Mouse (Mus musculus) kidney, postnatal 0 days (tissue): Measurements from ENCODE around the gene Bcl2l14. TPM values are rescaled to one million over a fixed set of nuclear protein-coding genes. Genes with fewer than 3 reads are reported as not detected.

Experiments used
- ATAC-seq: fragments of 200-750 bp; cut with Nextera tagmentation; replicated peaks from 2 replicates; pipeline ENCODE4 v1.8.0; 2017; ENCODE audit warnings: low read depth, moderate number of reproducible peaks, moderate TSS enrichment, moderate library complexity; ENCODE audit not compliant: low FRiP score
- DNase-seq: peaks from one replicate; pipeline ENCODE4 v3.0.0-alpha.2; 2016; ENCODE audit warnings: low spot score
- H3K27ac ChIP-seq: fragments of 300-500 bp; sonication (generic); 2 replicates; pipeline ENCODE4 v1.5.1; 2014; ENCODE audit warnings: mild to moderate bottlenecking
- H3K27me3 ChIP-seq: fragments of 300-500 bp; sonication (generic); 2 replicates; pipeline ENCODE4 v1.6.1; 2014; ENCODE audit warnings: low read length, mixed read lengths; ENCODE audit not compliant: insufficient read depth
- H3K36me3 ChIP-seq: fragments of 300-500 bp; sonication (generic); 2 replicates; pipeline ENCODE4 v1.6.1; 2014; ENCODE audit warnings: low read length, mixed read lengths; ENCODE audit not compliant: insufficient read depth
- H3K4me1 ChIP-seq: fragments of 300-500 bp; sonication (generic); replicated peaks from 2 replicates; pipeline ENCODE4 v1.6.1; 2014; ENCODE audit warnings: antibody characterized with exemption, low read length, mixed read lengths; ENCODE audit not compliant: insufficient read depth
- H3K4me2 ChIP-seq: fragments of 300-500 bp; sonication (generic); 2 replicates; pipeline ENCODE4 v1.6.1; 2014; ENCODE audit warnings: mild to moderate bottlenecking, low read length, moderate library complexity, mixed read lengths
- H3K4me3 ChIP-seq: fragments of 300-500 bp; sonication (generic); replicated peaks from 2 replicates; pipeline ENCODE4 v1.5.1; 2014; ENCODE audit warnings: low read depth, low read length
- H3K9ac ChIP-seq: fragments of 300-500 bp; sonication (generic); 2 replicates; pipeline ENCODE4 v1.6.1; 2014; ENCODE audit warnings: low read depth, low read length
- H3K9me3 ChIP-seq: fragments of 300-500 bp; sonication (generic); replicated peaks from 2 replicates; pipeline ENCODE4 v1.6.1; 2016; ENCODE audit warnings: low read length, inconsistent platforms, mixed read lengths
- CTCF ChIP-seq: IDR thresholded peaks from 2 replicates; pipeline ENCODE4 v1.5.1; 2016; ENCODE audit warnings: antibody characterized with exemption, low read depth, mild to moderate bottlenecking, moderate library complexity
- WGBS: fragments of 180-500 bp; shearing (Covaris S2); extraction: QIAGEN DNeasy Blood & Tissue Kit; methylation state at CpG from one replicate; pipeline ENCODE4 v1.1.7; 2014; 5-methylcytosine and 5-hydroxymethylcytosine counted together
- polyA plus RNA-seq: library from polyadenylated mRNA; unstranded; fragments of >200 nt; fragmentation: Nextera tagmentation; extraction: Ambion mirVana; gene quantifications from 2 replicates; pipeline ENCODE4 v1.2.1, GENCODE M21; 2015

Bcl2l14 gene
- polyA plus RNA-seq, 1 experiment from 2014 or later: 10.2 TPM

DNA sequence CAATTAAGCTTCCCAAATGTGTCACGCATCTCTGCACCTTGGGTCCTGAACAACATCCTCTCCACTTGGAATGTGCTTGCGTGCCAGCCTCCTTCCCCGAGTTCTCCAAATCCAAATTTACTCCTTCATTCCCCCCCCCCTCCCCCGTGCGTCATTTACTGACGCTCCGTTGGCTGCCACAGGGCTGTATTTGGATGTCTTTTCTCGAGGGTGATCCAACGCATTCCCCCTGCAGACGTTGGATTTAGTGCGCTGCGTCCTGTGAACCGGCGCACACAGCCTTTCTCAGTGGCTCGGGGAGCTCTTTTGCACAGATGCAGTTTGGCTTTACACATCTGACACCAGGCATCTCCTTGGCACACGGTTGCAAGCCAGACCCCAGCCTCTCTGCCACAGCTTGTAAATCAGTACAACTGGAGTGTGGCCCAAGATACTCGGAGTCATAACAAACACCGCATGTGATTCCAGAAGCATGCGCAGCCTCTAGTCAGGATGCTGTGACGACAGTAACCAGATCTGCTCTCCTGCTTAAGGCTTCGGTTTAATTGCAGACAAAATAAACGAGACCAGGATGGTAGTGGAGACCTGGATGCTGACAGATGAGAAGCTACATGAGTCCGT, 43.4 kb downstream of the Bcl2l14 start:
- H3K9me3 ChIP-seq: no peaks in the 10 kb centered on the region
- H3K9ac ChIP-seq: peak overlapping the region; percentile 32; the same call in 1 of the 2 replicates
- peak overlapping the region; percentile 21 for H3K4me3 ChIP-seq
- peak; percentile 31 for ATAC-seq
- no peaks in the 10 kb centered on the region for H3K27me3 ChIP-seq
- WGBS: 7% methylated on average over 23 of the region's 23 CpGs
- DNase-seq: peak; percentile 78
- no peak for TF ChIP-seq CTCF
- H3K27ac ChIP-seq: no peak overlapping the region
- peak overlapping the region; percentile 55 for H3K4me2 ChIP-seq
- no peaks in the 10 kb centered on the region for H3K36me3 ChIP-seq
- peaks cover 8% of the 10 kb centered on the region for H3K4me1 ChIP-seq

DNA sequence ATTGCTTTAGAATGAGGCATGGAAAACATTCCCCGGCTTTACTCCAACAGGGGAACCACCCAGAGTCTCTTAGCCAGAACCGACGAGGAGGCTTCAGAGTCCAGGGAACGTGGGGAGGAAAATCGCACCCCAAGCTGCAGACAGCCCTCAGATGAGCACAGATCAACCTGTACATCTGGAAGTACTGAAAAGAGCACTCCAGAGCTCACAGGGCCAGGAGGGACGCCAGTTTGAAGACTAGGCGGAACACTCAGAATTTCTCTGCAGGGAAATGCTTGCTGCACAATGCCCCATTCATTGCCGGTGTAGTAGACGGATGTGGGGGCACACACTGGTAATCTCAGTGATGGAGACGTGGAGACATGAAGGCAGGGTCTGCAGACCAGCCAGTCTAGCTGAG, 43.9 kb downstream of the Bcl2l14 start:
- no peak overlapping the region for H3K9ac ChIP-seq
- 19% methylated on average over 10 of the region's 10 CpGs for WGBS
- DNase-seq: no peak

DNA sequence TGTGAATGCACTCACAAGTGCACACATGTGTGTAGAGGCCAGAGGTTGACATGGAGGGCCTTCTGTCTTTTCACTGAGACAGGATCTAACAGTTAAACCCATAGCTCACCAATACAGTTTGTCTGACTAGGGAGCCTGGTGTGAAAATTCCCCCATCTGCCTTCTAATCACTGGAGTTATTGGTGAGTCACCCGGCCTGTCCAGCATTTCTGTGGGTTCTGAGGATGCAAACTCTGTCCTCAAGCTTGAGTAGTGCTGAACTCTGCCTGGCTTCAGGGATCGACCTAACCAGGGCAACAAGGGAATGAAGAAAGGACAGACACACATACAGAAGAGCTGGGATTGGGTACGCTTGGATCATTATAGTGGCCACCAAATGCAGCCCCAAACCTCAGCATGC, 45.6 kb downstream of the Bcl2l14 start:
- H3K9ac ChIP-seq: no peak overlapping the region
- no peak overlapping the region for H3K27ac ChIP-seq
- no peak overlapping the region for H3K4me3 ChIP-seq
- no peak overlapping the region for H3K4me2 ChIP-seq
- TF ChIP-seq CTCF: no peak
- H3K27me3 ChIP-seq: no peaks in the 10 kb centered on the region
- DNase-seq (no peak), ATAC-seq (no peak)
- 0 out of 2 replicates have a peak, but pooled peaks cover 9% of the 10 kb centered on the region for H3K36me3 ChIP-seq
- WGBS: 91% methylated on average over 3 of the region's 3 CpGs
- no peaks in the 10 kb centered on the region for H3K9me3 ChIP-seq
- peaks cover 8% of the 10 kb centered on the region for H3K4me1 ChIP-seq

More for the DNA sequence above, 43.9 kb downstream of the Bcl2l14 start:
- Histone ChIP-seq H3K4me2 (peak overlapping the region; percentile 55), H3K4me1 (peaks cover 8% of the 10 kb centered on the region), H3K27ac (no peak overlapping the region), H3K9me3 (no peaks in the 10 kb centered on the region), H3K27me3 (no peaks in the 10 kb centered on the region), H3K36me3 (0 out of 2 replicates have a peak, but pooled peaks cover 3% of the 10 kb centered on the region), H3K4me3 (0 out of 2 replicates have a peak overlapping the region, but pooled peaks have one; percentile 21)
- ATAC-seq: no peak
- no peak for TF ChIP-seq CTCF

DNA sequence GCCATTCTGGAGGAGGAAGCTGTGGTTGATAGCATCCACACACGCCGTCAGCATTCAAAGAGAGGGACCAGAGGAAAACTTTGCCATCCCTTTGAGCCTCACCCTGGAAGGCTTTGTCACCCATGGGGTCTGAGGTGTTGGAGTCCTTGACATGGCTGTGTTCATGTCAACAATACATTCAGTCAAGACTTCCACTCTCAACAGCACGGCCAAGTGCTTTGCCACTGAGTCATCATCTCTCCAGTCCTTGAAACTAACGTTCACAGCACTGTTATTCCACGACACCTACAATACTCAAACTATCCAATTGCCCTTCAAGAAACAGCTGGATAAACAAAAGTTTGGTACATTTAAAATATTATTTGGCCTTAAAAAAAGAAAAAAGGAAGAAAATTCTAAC, 46.1 kb downstream of the Bcl2l14 start:
- H3K27ac ChIP-seq: no peak overlapping the region
- no peak overlapping the region for H3K4me2 ChIP-seq
- H3K4me3 ChIP-seq: no peak overlapping the region
- WGBS: 67% methylated on average over 5 of the region's 5 CpGs
- DNase-seq (no peak), ATAC-seq (no peak)
- TF ChIP-seq CTCF: no peak
- peaks cover 8% of the 10 kb centered on the region for H3K4me1 ChIP-seq
- no peaks in the 10 kb centered on the region for H3K27me3 ChIP-seq
- H3K9me3 ChIP-seq: no peaks in the 10 kb centered on the region
- no peak overlapping the region for H3K9ac ChIP-seq
- H3K36me3 ChIP-seq: 0 out of 2 replicates have a peak, but pooled peaks cover 9% of the 10 kb centered on the region

DNA sequence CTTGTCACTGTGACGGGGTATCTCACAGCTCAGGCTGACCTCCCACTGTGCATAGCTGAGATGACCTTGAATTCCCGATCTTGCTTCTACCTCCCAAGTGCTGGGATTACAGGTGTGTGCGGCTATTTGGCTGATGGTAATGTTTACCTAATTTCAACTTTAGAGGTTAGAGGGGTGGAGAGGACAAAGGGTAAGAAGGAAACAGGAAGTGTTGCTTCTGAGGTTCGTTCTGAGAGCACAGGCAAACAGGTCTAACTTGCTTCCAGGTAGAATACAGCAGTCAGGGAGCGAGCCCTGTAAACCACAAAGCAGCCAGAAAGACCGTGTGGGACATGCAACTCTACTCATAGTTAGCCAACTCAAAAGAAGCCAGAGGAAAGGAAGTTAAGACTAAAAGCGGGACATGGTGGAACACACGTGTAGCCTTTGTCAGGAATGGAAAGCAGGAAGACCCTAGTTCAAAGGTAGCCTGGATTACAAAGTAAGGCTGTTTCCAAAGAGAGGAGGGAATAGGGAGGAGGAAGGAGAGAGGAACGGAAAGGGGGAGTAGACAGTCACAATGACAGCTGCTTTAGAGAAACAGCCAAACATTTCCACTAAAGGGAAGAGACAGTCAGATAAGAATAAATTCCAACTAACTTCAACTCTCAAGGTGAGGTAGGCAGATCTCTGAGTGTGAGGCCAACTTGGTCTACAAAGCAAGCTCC, 47.2 kb downstream of the Bcl2l14 start:
- H3K36me3 ChIP-seq: 0 out of 2 replicates have a peak, but pooled peaks cover 9% of the 10 kb centered on the region
- WGBS: 39% methylated on average over 9 of the region's 9 CpGs
- peak; percentile 46 for DNase-seq
- H3K27ac ChIP-seq: peak overlapping the region; percentile 70
- no peak overlapping the region for H3K9ac ChIP-seq
- H3K4me1 ChIP-seq: peaks cover 8% of the 10 kb centered on the region
- peak; percentile 78 for ATAC-seq
- H3K27me3 ChIP-seq: no peaks in the 10 kb centered on the region
- H3K4me3 ChIP-seq: no peak overlapping the region
- H3K4me2 ChIP-seq: no peak overlapping the region
- H3K9me3 ChIP-seq: no peaks in the 10 kb centered on the region
- TF ChIP-seq CTCF: no peak

DNA sequence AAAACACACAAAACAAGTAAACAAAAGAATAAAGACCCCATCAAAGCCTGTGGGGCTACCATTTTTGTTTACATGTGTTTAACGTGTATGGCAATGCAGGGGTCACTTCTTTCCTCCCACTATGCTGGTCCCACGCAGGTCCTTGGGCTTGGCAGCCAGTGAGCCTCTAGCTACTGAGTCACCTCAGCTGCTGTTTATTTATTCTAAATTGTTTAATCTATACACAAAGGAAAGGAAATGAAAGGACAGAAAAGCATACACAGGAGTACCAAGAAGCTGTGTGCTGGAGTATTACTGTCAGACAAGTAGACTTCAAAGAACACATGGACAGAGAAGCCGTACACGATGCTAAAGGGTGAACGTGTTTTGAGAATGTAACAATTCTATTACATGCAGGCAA, 47.8 kb downstream of the Bcl2l14 start:
- Histone ChIP-seq H3K4me1 (peaks cover 8% of the 10 kb centered on the region), H3K4me2 (no peak overlapping the region), H3K27me3 (no peaks in the 10 kb centered on the region), H3K4me3 (no peak overlapping the region), H3K27ac (peak overlapping the region; percentile 70), H3K36me3 (0 out of 2 replicates have a peak, but pooled peaks cover 9% of the 10 kb centered on the region), H3K9me3 (no peaks in the 10 kb centered on the region), H3K9ac (no peak overlapping the region)
- TF ChIP-seq CTCF: no peak
- DNase-seq: no peak
- WGBS: 64% methylated on average over 5 of the region's 5 CpGs
- ATAC-seq: no peak
